Mouse (Mus musculus) cerebellum, postnatal 25 days (tissue): Measurements from ENCODE around the gene Cep104.

Source experiments
- DNase-seq, 2 experiments: peaks; one replicate each; pipeline ENCODE4 v3.0.0; 2021; ENCODE audit warnings: mixed read lengths in 2 of 2

The Cep104 gene

GRCm38 (mm10) chr4:153993505-153993904, 18.5 kb downstream of the Cep104 start:
- no peak for DNase-seq

GRCm38 (mm10) chr4:154005488-154005887, 30.5 kb downstream of the Cep104 start:
- no peak for DNase-seq

- no peak for DNase-seq
These were observed 31.3 kb downstream of the Cep104 start for GRCm38 (mm10) chr4:154006264-154006663.

GRCm38 (mm10) chr4:154007759-154008158, 32.8 kb downstream of the Cep104 start:
- DNase-seq, result no peak

GRCm38 (mm10) chr4:154010907-154011645, 36.1 kb downstream of the Cep104 start:
- no peak for DNase-seq

GRCm38 (mm10) chr4:154011646-154012089, 36.7 kb downstream of the Cep104 start, which contains the start of gene Lrrc47:
Lrrc47 (plus strand) TSS chr4:154011731.
- peak; percentile 88 to 92 for DNase-seq

GRCm38 (mm10) chr4:154012132-154012882, 37.3 kb downstream of the Cep104 start:
- no peak for DNase-seq

- DNase-seq, result peak in 1 of 2 experiments; percentile 43
These were observed 40.5 kb downstream of the Cep104 start for GRCm38 (mm10) chr4:154015476-154015875.

- peak in 1 of 2 experiments; percentile 59 for DNase-seq
These were observed 44.6 kb downstream of the Cep104 start for GRCm38 (mm10) chr4:154019571-154019970.

GRCm38 (mm10) chr4:154021432-154021831, 46.4 kb downstream of the Cep104 start:
- DNase-seq, result peak in 1 of 2 experiments; percentile 38

- DNase-seq, result no peak
These were observed 47.4 kb downstream of the Cep104 start for GRCm38 (mm10) chr4:154022407-154022806.

GRCm38 (mm10) chr4:154022844-154023243, 47.9 kb downstream of the Cep104 start:
- no peak for DNase-seq

- no peak for DNase-seq
These were observed 49.0 kb downstream of the Cep104 start for GRCm38 (mm10) chr4:154023754-154024601.

- no peak for DNase-seq
These were observed 49.9 kb downstream of the Cep104 start for GRCm38 (mm10) chr4:154024729-154025521.

- peak; percentile 60 to 77 for DNase-seq
These were observed 50.8 kb downstream of the Cep104 start, which contains the start of gene Smim1 for GRCm38 (mm10) chr4:154025641-154026440. Smim1 (minus strand) TSS chr4:154026230.

- DNase-seq, result no peak
These were observed 51.4 kb downstream of the Cep104 start for GRCm38 (mm10) chr4:154026441-154026761.

GRCm38 (mm10) chr4:154028066-154028465, 53.1 kb downstream of the Cep104 start:
- DNase-seq, result no peak

GRCm38 (mm10) chr4:154028646-154029045, 53.7 kb downstream of the Cep104 start:
- DNase-seq, result no peak

- no peak for DNase-seq
These were observed 62.1 kb downstream of the Cep104 start for GRCm38 (mm10) chr4:154037123-154037522.

- no peak for DNase-seq
These were observed 67.6 kb downstream of the Cep104 start, which contains the start of gene Ccdc27 for GRCm38 (mm10) chr4:154042577-154042976. Ccdc27 (minus strand) TSS chr4:154042677.

GRCm38 (mm10) chr4:154045837-154046236, 70.8 kb downstream of the Cep104 start:
- no peak for DNase-seq
